Mouse (Mus musculus) hindbrain, embryonic 11.5 days (tissue): ENCODE data around the gene Slc16a3. TPM values are rescaled to one million over a fixed set of nuclear protein-coding genes. Genes with fewer than 3 reads are reported as not detected.

ENCODE experiments used
- ATAC-seq: fragments of 200-750 bp; cut with Nextera tagmentation; 2 replicates; pipeline ENCODE4 v1.8.0; 2017; ENCODE audit warnings: mild to moderate bottlenecking, moderate TSS enrichment, moderate library complexity; ENCODE audit not compliant: low FRiP score
- DNase-seq: peaks from one replicate; pipeline ENCODE4 v3.0.0-alpha.2; 2015; ENCODE audit warnings: low spot score
- H3K27ac ChIP-seq: fragments of 300-500 bp; sonication (generic); 2 replicates; pipeline ENCODE4 v1.5.1; 2014; ENCODE audit warnings: mild to moderate bottlenecking, low read depth, low read length
- H3K27me3 ChIP-seq: fragments of 300-500 bp; sonication (generic); 2 replicates; pipeline ENCODE4 v1.6.1; 2014; ENCODE audit warnings: mild to moderate bottlenecking, low read length, moderate library complexity, mixed read lengths; ENCODE audit not compliant: control insufficient read depth, insufficient read depth
- H3K36me3 ChIP-seq: fragments of 300-500 bp; sonication (generic); 2 replicates; pipeline ENCODE4 v1.6.1; 2014; ENCODE audit warnings: mild to moderate bottlenecking, low read length, moderate library complexity, mixed read lengths; ENCODE audit not compliant: control insufficient read depth, insufficient read depth
- H3K4me1 ChIP-seq: fragments of 300-500 bp; sonication (generic); replicated peaks from 2 replicates; pipeline ENCODE4 v1.6.1; 2014; ENCODE audit warnings: low read length, mixed read lengths; ENCODE audit not compliant: control insufficient read depth, insufficient read depth
- H3K4me2 ChIP-seq: fragments of 300-500 bp; sonication (generic); replicated peaks from 2 replicates; pipeline ENCODE4 v1.6.1; 2014; ENCODE audit warnings: mild to moderate bottlenecking, low read depth, low read length
- H3K4me3 ChIP-seq: fragments of 300-500 bp; sonication (generic); 2 replicates; pipeline ENCODE4 v1.5.1; 2014; ENCODE audit warnings: low read depth, low read length
- H3K9ac ChIP-seq: fragments of 300-500 bp; sonication (generic); 2 replicates; pipeline ENCODE4 v1.6.1; 2014; ENCODE audit warnings: low read depth, low read length
- H3K9me3 ChIP-seq: fragments of 300-500 bp; sonication (generic); 2 replicates; pipeline ENCODE4 v1.6.1; 2016; ENCODE audit warnings: low read length; ENCODE audit not compliant: control insufficient read depth
- WGBS: fragments of 180-500 bp; shearing (Covaris S2); extraction: QIAGEN DNeasy Blood & Tissue Kit; methylation state at CpG from one replicate; pipeline ENCODE4 v1.1.7; 2014; 5-methylcytosine and 5-hydroxymethylcytosine counted together
- polyA plus RNA-seq: library from polyadenylated mRNA; unstranded; fragments of >200 nt; fragmentation: Nextera tagmentation; extraction: Ambion mirVana; gene quantifications from 2 replicates; pipeline ENCODE4 v1.2.1, GENCODE M21; 2014

Gene Slc16a3
- polyA plus RNA-seq, 1 experiment from 2014 or later = 25.8 TPM

DNA sequence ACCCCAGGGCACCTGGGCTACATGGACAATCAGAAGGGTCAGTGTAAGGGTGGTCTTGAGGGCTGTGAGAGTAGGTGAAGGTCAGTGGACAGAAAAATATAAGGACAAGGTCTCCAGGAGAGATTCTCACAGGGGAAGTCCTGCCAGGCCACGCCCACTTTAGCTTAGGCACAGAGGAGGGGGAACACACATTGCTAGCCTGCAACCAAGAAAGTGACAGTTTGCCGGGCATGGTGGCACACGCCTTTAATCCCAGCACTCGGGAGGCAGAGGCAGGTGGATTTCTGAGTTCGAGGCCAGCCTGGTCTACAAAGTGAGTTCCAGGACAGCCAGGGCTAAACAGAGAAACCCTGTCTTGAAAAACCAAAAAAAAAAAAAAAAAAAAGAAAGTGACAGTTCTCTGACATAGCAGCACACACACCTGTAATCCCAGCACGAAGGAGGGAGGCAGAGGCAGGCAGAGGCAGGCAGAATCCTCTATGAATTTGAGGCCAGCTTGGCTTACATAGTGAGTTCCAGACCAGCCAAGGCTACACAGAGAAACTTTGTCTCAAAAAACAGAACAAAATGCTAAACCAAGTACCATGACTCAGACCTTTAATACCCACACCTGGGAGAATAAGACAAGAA lies 8.5 kb upstream of the Slc16a3 start:
- ATAC-seq = no peak
- WGBS = 61% methylated on average over 5 of the region's 6 CpGs
- H3K4me3 ChIP-seq = no peak overlapping the region
- H3K9me3 ChIP-seq = no peaks in the 10 kb centered on the region
- no peaks in the 10 kb centered on the region for H3K27me3 ChIP-seq
- no peak overlapping the region for H3K4me2 ChIP-seq
- no peaks in the 10 kb centered on the region for H3K36me3 ChIP-seq
- DNase-seq = no peak
- no peaks in the 10 kb centered on the region for H3K4me1 ChIP-seq
- H3K9ac ChIP-seq = no peak overlapping the region
- H3K27ac ChIP-seq = no peak overlapping the region

DNA sequence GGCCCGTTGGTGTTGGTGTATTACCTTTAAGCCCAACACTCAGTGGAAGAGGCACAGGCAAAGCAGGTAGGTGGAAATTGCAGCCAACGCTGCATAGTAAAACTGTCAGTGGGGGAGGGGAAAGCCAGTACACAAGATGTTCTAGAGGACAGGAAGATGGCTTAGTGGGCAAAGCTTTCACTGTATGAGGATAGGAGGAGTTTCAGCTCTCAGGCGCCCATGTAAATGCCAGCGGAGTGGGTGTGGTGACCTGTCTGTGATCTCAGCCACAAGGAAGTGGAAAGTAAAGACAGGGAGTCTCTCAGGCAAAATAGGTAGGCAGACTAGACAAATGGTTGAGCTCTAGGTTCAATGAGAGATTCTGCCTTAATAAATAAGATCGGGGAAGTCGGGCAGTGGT lies 7.3 kb upstream of the Slc16a3 start:
- 91% methylated on average over 6 of the region's 6 CpGs for WGBS

DNA sequence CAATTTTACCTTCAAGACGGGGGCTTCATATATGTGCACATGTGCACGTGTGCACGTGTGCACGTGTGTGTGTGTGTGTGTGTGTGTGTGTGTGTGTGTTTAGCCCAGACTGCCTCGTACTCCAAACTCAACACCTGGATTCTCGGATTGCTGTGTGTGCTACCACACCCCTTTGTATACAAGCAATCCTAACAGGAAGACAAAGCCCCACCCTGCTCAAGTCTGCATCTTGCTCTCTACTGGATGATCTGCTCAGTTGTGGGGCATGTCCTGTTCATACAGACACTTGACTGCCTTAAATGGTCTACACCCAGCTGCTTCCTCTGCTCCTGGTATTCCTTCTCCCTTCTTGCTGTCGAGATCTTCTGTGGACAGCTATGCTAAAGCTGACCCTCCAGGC lies 3.0 kb upstream of the Slc16a3 start:
- H3K9me3 ChIP-seq = no peaks in the 10 kb centered on the region
- no peak overlapping the region for H3K4me3 ChIP-seq
- DNase-seq (no peak), ATAC-seq (no peak)
- H3K36me3 ChIP-seq = no peaks in the 10 kb centered on the region
- peaks cover 4% of the 10 kb centered on the region; the same call in 1 of the 2 replicates for H3K27me3 ChIP-seq
- peaks cover 6% of the 10 kb centered on the region for H3K4me1 ChIP-seq
- H3K4me2 ChIP-seq = no peak overlapping the region
- no peak overlapping the region for H3K27ac ChIP-seq
- H3K9ac ChIP-seq = no peak overlapping the region
- WGBS = 86% methylated on average over 7 of the region's 7 CpGs

More for the DNA sequence above, 7.3 kb upstream of the Slc16a3 start:
- Histone ChIP-seq H3K36me3 (no peaks in the 10 kb centered on the region), H3K4me1 (no peaks in the 10 kb centered on the region), H3K9me3 (no peaks in the 10 kb centered on the region), H3K4me2 (no peak overlapping the region), H3K27me3 (no peaks in the 10 kb centered on the region), H3K9ac (no peak overlapping the region), H3K27ac (no peak overlapping the region), H3K4me3 (no peak overlapping the region)
- DNase-seq = no peak
- ATAC-seq = no peak

DNA sequence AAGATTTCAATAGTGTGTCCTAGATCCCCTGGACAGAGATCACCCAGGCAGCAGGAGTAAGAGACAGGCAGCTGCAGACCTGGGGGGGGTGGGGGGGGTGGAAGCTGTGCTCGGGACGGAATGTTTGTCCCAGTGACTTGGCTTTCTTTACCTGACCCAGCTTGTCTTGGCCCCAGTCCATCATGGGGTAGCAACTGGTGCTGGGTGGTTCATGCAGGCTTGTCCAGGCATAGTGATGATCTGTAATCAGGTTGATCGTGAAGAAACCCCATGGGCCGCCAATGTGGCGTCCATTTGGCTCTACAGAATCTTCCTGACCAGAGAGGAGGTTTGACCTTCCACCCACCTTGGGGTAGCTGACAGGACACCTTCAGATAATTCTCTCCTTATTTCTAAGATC lies 2.4 kb upstream of the Slc16a3 start:
- no peak overlapping the region for H3K27ac ChIP-seq
- H3K4me1 ChIP-seq = peaks cover 6% of the 10 kb centered on the region
- H3K36me3 ChIP-seq = no peaks in the 10 kb centered on the region
- ATAC-seq (no peak), DNase-seq (no peak)
- no peak overlapping the region for H3K4me3 ChIP-seq
- no peak overlapping the region for H3K4me2 ChIP-seq
- no peak overlapping the region for H3K9ac ChIP-seq
- no peaks in the 10 kb centered on the region for H3K9me3 ChIP-seq
- peaks cover 4% of the 10 kb centered on the region; the same call in 1 of the 2 replicates for H3K27me3 ChIP-seq
- WGBS = 96% methylated on average over 5 of the region's 5 CpGs

DNA sequence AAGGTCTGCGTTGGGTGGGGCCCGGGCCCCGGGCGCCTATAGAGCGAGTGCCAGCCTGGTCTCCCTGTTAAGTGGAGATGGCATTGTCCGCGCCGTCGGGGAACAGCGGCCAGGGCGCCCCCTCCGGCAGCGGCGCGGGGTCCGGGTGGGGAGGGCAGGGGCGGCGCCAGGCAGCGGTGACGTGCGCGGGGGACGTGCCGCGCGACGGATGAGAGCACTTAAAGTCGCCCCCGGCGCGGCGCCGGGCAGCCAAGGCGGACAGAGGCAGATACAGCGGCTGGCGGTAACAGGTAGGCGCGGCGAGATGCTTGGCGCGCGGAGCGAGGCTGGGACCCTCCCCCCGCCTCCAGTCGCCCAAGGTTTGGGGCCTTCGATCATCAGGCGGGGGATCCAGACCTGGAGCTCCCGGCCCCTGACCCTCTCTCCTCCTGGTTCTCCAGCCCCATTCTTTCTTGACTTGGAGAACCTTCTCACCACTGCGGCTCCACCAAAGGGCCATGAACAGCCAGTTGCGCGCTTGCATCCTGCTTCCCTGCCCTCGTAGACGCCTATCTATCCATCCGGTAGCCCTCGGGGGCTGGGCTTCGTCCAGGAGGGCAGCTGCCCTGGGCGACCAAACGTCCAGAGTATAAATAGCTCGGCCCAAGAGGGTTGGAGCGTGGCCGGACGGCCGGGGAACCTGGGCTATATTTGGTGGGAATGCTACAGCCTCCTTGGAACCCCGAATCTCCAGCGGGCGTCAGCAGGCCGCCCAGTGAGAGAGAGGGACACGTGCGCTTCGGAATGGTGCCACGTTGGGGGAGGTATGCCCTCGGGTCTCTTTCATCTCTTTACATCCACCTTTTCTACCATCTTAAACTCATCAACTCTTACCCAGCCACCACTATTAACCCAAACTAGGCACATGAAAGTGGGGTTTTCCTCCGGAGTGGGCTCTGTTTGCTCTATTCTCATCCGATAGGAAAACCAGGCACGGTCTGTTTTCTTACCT lies 876 bp downstream of the Slc16a3 start:
- Histone ChIP-seq H3K4me2 (peak overlapping the region; percentile 52), H3K9me3 (no peaks in the 10 kb centered on the region), H3K27ac (no peak overlapping the region), H3K4me1 (peaks cover 13% of the 10 kb centered on the region), H3K9ac (peak overlapping the region; percentile 61), H3K36me3 (no peaks in the 10 kb centered on the region), H3K4me3 (peak overlapping the region; percentile 47), H3K27me3 (peaks cover 4% of the 10 kb centered on the region; the same call in 1 of the 2 replicates)
- ATAC-seq (peak; percentile 12; the same call in 1 of the 2 replicates), DNase-seq (peak; percentile 76)
- WGBS = 1% methylated on average over 64 of the region's 75 CpGs

DNA sequence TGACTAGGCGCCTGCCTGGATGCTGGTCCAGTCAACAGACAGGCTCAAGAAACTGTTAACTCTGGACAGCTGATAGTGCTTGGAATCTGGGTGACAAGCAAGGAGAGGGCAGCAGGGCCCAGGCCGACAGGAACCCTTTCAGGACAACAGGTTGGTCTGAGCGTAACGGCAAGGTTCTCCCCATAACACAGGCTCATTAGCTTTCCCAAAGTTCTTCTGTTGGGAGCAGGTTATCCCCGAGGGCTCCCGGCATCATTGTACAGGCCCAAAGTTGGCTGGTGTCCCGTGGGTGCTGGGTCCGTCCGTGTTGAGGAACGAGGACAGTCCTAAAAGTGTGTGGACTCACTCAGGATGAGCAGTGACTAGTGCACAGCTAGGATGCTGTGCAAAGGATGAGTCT lies 1.6 kb downstream of the Slc16a3 start:
- peak overlapping the region; percentile 3; the same call in 1 of the 2 replicates for H3K9ac ChIP-seq
- H3K4me1 ChIP-seq = peaks cover 13% of the 10 kb centered on the region
- no peak overlapping the region for H3K27ac ChIP-seq

DNA sequence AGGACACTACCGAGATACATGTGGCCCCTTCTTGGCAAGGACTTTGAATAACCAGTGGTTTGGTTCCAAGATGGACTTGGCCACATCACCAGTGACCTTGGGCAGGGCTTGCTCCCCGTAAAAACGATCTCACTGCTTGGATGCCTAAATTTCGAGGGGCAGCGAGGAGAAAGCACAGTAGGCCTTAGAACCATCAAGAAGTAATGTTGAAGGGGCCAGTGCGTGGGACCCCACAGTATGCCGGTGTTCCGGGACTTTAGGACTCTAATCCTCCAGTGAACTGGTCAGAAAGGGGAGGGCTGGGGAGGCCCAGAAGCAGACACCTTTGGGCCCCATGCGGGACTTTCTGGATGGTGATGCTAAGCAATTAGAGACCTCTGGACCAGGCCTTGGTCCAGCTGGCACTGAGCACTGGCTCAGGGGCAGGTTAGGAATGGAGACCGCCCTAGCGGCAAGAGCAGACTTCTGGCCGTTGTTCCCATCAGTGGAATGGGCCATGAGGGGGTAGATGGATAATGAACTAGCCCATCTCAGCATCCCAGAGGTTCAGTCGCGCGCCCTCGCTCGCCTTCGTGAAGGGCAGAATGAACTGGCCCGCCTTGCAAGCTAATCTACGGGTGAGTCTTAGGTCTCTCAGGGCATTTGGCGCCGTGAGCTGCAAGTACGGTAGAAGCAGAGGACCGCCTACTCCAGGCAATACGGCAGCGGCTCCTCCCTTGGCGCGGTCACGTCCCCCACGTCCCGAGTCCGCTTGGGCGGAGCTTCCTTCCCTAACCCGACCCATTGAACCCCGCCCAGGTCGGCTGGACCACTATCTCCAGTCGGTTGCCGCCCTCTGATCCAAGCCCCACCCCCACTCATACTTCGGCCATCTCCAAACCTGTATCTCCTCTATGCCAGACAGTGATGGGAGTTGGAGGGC lies 2.3 kb downstream of the Slc16a3 start:
- peaks cover 13% of the 10 kb centered on the region for H3K4me1 ChIP-seq
- H3K4me2 ChIP-seq = peak overlapping the region; percentile 52
- H3K36me3 ChIP-seq = peaks cover 2% of the 10 kb centered on the region; the same call in 1 of the 2 replicates
- DNase-seq (peak; percentile 95), ATAC-seq (peak; percentile 82)
- H3K9ac ChIP-seq = peak overlapping the region; percentile 54
- H3K27ac ChIP-seq = peak overlapping the region; percentile 56
- 1% methylated on average over 39 of the region's 39 CpGs for WGBS
- H3K27me3 ChIP-seq = peaks cover 4% of the 10 kb centered on the region; the same call in 1 of the 2 replicates
- H3K4me3 ChIP-seq = peak overlapping the region; percentile 47
- no peaks in the 10 kb centered on the region for H3K9me3 ChIP-seq

More for the DNA sequence above, 1.6 kb downstream of the Slc16a3 start:
- Histone ChIP-seq H3K4me3 (peak overlapping the region; percentile 47), H3K27me3 (peaks cover 4% of the 10 kb centered on the region; the same call in 1 of the 2 replicates), H3K4me2 (peak overlapping the region; percentile 52), H3K36me3 (no peaks in the 10 kb centered on the region), H3K9me3 (no peaks in the 10 kb centered on the region)
- peak; percentile 40 for DNase-seq
- WGBS = 7% methylated on average over 10 of the region's 10 CpGs
- no peak for ATAC-seq

DNA sequence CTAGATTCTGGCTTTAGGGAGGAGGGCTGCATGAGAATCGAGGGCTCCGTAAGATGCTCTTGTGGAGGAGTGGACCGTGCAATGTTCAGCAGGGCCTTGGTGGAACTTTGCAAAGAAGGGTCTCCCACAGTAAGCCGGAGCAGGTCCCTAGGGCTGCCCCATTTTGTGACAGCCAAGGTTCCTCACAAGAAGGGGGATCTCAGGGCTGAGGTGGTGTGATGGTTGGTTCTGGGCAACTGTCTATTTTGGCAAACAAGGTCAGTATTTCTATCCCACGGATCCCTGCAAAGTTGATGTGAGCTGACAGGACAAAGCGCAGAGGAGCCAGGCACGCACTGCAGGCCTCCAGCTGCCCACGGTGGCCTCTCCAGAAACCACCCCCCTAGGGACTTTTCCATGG lies 3.0 kb downstream of the Slc16a3 start:
- Histone ChIP-seq H3K9ac (peak overlapping the region; percentile 54), H3K36me3 (peaks cover 2% of the 10 kb centered on the region; the same call in 1 of the 2 replicates), H3K27me3 (peaks cover 4% of the 10 kb centered on the region; the same call in 1 of the 2 replicates), H3K27ac (peak overlapping the region; percentile 56), H3K4me2 (peak overlapping the region; percentile 52), H3K9me3 (no peaks in the 10 kb centered on the region), H3K4me3 (peak overlapping the region; percentile 47), H3K4me1 (peaks cover 13% of the 10 kb centered on the region)
- WGBS = 28% methylated on average over 8 of the region's 8 CpGs
- DNase-seq = no peak
- ATAC-seq = peak; percentile 41; the same call in 1 of the 2 replicates
